Mouse (Mus musculus) embryo, embryonic 10.5 days (tissue): Measurements from ENCODE around the gene Syn3.
A peak's percentile ranks its signal among the peaks of the same experiment; 100 is the strongest.
"Not testable (repeated sequence)": the region's sequence is repeated elsewhere in the genome, so short reads cannot be mapped to it uniquely, and the experiment has no call there.

Experiments used
- DNase-seq: peaks from one replicate; pipeline ENCODE4 v3.0.0-alpha.2; 2015; ENCODE audit warnings: low spot score

Gene Syn3

GRCm38 (mm10) chr10:86498673-86499391, at the start of gene Syn3:
Gene Syn3 (minus strand): TSS chr10:86498896.
- peak; percentile 95 for DNase-seq

- not testable (repeated sequence) for DNase-seq
These were observed 27.7 kb upstream of the Syn3 start for GRCm38 (mm10) chr10:86526357-86526874.

DNA sequence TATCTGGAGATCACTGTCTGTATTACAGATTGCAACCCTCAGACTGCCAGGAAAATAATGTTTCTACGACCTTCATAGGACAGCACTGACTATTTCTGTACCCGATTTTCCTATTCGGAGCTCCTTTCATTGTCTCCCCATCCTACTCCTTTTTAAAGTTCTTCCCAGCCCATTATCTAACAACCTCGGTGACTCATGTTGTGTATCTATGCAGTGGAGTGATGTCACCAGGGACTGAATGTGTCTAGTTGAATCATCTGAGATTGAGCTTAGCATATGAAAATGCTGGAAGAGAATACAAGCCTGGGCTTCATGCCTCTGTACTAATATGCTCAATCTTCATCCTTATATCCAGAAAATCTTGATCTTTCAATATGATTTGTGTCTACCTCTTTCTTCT, 15.1 kb upstream of the Syn3 start:
- no peak for DNase-seq

- no peak for DNase-seq
These were observed 12.2 kb upstream of the Syn3 start for GRCm38 (mm10) chr10:86510941-86511340.

- DNase-seq: no peak
These were observed 3.4 kb upstream of the Syn3 start for GRCm38 (mm10) chr10:86502063-86502462.

DNA sequence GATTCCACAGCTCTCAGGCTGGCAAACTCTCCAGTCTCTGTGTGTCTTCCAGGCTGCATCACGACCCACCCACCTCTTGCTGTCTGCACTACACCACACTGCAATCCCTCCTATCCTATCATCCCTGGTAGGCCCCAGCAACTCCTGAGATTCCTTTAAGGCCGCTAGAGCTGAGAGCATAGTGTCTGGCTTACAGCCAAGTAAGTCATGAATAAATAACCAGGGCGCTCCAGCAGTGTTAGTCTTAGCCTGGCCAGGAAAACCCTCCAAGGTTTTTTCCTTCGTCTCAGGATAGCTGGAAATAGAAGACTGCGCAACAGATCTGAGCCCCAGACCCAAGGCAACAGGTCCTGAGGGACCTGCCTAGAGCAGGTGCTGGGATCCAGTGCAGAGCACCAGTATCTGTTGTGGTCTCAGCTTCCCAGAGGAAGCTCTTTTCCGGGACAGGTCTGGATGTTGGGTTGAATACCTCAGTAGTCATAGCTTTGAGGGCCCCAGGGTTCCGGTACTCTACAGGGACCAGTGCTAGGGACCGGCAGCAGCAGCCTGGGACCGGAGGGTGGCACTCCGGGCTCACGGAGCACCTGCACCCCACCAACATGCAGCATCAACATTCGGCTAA, 534 bp downstream of the Syn3 start:
- DNase-seq: peak; percentile 29

DNA sequence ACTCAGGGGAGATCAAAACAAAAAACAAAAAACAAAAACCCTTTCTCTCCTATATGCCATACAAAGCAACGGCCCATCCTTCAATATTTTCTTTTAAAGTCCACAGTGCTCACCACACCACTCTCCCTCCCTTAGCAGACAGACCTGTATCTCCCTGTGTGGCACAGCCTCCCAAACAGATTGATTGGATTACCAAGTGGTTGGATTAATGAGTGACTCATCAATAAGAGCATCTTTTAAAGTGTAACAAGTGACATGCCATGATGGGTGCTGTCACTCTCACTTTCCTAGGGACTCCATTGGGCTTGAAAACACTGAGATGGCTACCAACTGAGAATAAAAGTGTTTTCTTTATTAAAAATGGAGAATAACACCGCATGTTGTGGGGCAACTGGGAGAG, 2.8 kb downstream of the Syn3 start:
- DNase-seq: no peak

- DNase-seq: no peak
These were observed 5.6 kb downstream of the Syn3 start for GRCm38 (mm10) chr10:86493140-86493539.

DNA sequence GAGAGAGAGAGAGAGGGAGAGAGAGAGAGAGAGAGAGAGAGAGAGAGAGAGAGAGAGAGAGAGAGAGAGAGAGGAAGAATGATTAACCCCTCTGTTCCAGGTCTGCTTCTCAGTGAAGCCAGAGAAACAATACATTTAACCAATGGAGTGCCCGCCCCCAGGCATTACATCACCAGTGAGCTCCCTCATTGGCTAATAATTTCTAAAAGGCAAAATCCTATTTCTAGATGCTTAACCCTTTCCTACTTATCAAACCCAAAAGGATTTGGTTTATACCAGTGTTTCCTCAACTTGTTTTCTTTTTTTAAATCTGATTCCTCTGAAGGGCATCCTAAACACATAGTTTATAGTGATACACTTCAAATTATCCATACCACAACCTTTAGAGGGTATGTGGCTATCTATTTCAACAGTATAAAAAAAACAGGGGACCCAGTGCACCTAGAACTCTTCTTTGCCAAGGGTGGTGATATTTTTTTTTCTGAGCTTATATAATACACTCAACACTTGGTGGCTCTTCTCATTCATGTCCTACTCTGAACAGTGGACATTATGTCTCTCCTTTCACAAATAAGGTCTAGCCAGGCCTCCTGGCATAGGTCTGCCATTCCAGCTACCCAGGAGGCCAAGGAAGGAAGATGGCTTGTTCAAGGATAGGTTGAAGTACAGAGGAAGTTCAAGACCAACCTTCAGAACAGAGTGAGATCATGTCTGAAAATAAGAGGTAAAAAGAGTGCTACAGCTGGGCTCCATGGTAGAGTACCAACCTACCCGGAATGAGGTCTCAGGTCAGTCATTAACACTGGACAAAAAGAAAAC, 6.4 kb downstream of the Syn3 start:
- DNase-seq: peak; percentile 73

DNA sequence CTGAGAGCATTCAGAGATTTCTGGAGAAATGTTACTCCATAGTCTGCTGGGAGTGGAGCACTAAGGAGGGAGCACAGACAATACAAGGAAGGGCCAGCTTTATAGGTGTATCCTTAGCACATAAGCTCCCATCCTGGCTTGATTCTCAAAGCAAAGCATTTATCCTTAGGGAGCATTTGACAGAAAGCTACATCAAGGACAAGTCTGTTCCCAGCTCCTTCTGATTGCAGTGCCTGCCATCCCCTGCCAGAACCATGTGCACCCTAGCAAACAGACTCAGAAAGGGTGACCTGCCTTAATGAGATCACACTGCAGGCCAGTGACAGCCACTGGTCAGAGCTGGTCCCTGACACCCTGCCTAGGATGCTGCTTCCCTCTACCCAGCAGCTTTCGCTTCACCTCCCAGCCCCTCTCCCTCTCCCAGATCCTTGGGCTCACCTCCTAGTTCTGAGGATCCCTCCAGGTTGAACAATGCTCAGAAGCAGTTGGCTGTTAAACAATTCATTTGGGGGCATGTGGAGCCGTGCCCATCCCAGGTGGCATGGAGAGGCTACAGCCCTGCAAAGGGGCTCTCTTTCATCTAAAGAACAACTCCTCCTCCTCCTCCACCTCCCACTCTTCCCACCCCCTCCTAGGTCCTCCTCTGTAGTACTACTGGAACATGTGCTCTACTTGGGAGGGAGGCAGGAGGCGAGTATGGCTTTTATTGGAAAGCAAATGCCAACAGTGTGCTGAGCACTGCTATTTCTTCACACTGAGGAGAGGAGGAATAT, 7.2 kb downstream of the Syn3 start:
- peak; percentile 18 for DNase-seq

DNA sequence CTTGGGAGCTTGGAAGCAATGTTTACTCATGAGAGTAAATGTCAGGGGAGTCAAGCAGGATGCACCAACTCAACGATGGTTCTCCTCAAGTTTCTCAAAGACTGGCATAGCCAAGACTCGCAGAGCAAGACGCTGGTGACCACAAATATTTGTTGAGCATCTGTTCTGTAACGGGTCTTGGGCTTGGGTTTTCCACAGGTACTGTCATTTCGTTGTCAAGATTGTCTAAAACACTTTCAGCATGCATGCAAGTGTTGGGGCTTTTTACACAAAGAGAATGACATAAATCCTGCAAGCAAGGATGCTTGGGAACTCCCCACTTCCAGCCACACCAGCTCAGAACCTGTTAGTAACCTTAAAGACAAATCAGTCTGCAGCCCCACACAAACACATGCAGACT, 10.2 kb downstream of the Syn3 start:
- no peak for DNase-seq

GRCm38 (mm10) chr10:86485971-86486370, 12.7 kb downstream of the Syn3 start:
- DNase-seq: no peak

DNA sequence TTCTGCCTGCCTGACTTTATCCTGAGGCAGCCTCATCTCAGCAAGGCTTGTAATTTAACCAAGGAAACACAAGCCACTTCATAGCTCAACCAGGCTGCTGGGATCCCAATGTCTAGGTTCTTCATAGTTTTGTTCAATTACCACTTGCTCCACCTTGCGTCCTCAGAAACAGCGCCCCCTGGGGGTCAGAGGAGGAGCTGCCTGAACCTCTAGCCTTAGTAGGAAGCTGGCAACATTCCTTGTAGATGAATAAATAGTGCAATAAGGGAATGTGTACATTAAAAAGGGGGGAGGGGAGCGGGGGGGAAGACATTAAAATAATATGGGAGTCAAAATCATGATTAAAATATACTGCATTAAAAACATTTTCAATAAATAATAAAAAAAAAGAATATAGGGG, 14.7 kb downstream of the Syn3 start:
- DNase-seq: peak; percentile 48

GRCm38 (mm10) chr10:86482496-86482895, 16.2 kb downstream of the Syn3 start:
- DNase-seq: peak; percentile 5

DNA sequence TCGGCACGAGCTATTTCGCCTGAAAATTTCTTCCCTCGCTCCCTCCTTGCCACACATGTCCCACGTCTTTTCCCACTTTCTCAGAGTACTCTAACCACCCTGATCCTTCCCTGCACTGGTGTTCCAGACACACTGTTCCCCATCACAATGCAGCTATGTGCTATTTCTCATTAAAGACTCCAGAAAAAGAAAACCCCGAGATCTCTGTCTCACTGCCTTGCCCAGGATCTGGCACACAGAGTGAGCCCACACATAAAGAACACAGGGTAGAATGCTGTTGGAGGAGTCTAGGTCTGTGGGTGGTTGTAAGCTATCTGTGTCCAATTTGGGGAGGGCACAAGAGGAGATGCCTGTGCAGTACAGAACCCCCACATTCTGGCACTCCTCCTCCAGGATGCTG, 18.0 kb downstream of the Syn3 start:
- no peak for DNase-seq

DNA sequence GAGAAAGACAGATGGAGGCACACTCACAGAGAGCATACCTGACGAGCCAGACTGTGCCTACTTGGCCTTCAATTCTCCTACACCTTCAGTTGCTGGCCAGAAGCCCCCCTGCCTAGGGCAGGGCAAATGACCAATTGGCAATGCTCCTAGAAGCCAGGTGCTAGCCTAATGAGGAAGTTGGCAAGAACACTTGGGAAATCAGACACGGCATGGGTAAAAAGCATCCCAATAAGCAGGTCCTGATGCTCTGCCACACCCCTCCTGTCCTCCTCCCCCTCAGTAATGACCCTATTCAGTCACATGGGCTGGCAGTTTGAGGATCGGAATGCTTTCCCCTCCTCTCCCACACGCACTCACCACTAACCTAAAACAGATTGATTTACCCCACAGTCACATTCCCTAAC, 19.0 kb downstream of the Syn3 start:
- DNase-seq: peak; percentile 30

DNA sequence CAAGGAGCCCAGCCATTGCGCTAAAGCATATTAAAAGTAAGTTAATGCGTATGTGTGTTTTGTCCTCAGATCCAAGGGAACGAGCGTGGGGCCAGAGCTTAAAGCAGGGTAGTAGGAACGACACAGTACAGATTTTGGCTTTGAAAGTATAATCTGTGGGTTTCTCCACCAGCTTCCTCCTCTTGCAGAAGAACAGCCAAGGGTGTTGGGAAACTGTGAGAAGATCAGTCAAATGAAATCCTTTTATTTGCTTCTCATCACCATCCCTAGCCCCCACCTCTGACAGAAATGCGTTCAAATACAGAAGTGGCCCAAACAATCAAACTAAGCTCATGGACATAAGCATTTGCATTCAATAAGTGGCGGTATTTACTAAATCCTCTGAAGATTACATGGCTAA, 22.0 kb downstream of the Syn3 start:
- DNase-seq: no peak

- no peak for DNase-seq
These were observed 23.4 kb downstream of the Syn3 start for GRCm38 (mm10) chr10:86475270-86475669.

- DNase-seq: no peak
These were observed 24.2 kb downstream of the Syn3 start for GRCm38 (mm10) chr10:86474176-86475154.

DNA sequence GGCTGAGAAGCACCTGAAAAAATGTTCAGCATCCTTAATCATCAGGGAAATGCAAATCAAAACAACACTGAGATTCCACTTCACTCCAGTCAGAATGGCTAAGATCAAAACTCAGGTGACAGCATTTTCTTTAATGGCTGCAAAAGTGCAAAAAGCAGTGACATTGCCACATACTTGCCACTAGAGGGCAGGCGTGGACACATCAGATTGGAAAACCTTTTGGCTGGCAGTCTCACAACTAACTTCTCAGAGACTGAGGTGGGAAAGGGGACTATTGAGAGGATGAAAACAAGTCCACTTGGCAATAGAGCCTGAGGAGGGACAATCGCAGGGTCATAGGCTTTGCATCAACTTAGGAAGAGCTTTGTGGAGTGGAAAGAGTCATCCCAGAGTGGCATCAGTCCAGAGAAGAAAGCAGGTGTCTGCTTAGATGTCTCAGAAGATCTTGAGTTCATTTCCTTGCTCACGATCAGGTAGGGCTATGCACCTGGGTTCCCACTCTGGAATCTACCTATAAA, 25.0 kb downstream of the Syn3 start:
- DNase-seq: peak; percentile 81
